Mouse (Mus musculus) liver, adult 2 months (tissue): Measurements from ENCODE around the gene Adgrl3. TPM values are rescaled to one million over a fixed set of nuclear protein-coding genes. Genes with fewer than 3 reads are reported as not detected.

Experiments used
- DNase-seq: peaks from one replicate; pipeline ENCODE4 v3.0.0-alpha.2; 2011; ENCODE audit warnings: low read depth, low spot score; ENCODE audit errors: extremely low read depth
- H3K27ac ChIP-seq: fragments of 200-500 bp; replicated peaks from 2 replicates; pipeline ENCODE4 v1.5.1; 2012; ENCODE audit warnings: low read depth, mild to moderate bottlenecking, control low read depth, inconsistent platforms, low read length; ENCODE audit not compliant: insufficient read depth
- H3K27me3 ChIP-seq: fragments of 200-500 bp; 2 replicates; pipeline ENCODE4 v1.6.1; 2012; ENCODE audit warnings: mild to moderate bottlenecking, moderate library complexity, low read length, inconsistent platforms; ENCODE audit not compliant: control insufficient read depth, insufficient read depth
- H3K36me3 ChIP-seq: fragments of 200-500 bp; 2 replicates; pipeline ENCODE4 v1.6.1; 2012; ENCODE audit warnings: low read length, inconsistent platforms; ENCODE audit not compliant: control insufficient read depth, insufficient read depth
- H3K4me1 ChIP-seq: fragments of 200-500 bp; 2 replicates; pipeline ENCODE4 v1.6.1; 2011; ENCODE audit warnings: low read length; ENCODE audit not compliant: control insufficient read depth, insufficient read depth
- H3K4me3 ChIP-seq: fragments of 200-500 bp; 2 replicates; pipeline ENCODE4 v1.5.1; 2011; ENCODE audit warnings: low read depth, mild to moderate bottlenecking, control low read depth, low read length, moderate library complexity; ENCODE audit not compliant: insufficient read depth
- H3K79me2 ChIP-seq: fragments of 200-500 bp; 2 replicates; pipeline ENCODE4 v1.6.1; 2012; ENCODE audit warnings: inconsistent platforms, mild to moderate bottlenecking, low read length, moderate library complexity; ENCODE audit not compliant: control insufficient read depth, insufficient read depth
- H3K9ac ChIP-seq: fragments of 200-500 bp; 2 replicates; pipeline ENCODE4 v1.6.1; 2012; ENCODE audit warnings: low read depth, mild to moderate bottlenecking, control low read depth, inconsistent platforms, low read length
- CTCF ChIP-seq: fragments of 200-500 bp; IDR thresholded peaks from 2 replicates; pipeline ENCODE4 v1.5.1; 2011; ENCODE audit warnings: low read depth, low read length, control low read depth
- POLR2A ChIP-seq: fragments of 200-500 bp; IDR thresholded peaks from 2 replicates; pipeline ENCODE4 v1.6.1; 2011; ENCODE audit warnings: low read length, control low read depth; ENCODE audit not compliant: insufficient read depth; ENCODE audit errors: extremely low read depth
- WGBS: fragments of 180-500 bp; shearing (Covaris S2); methylation state at CpG from one replicate; pipeline ENCODE4 v1.1.7; 2018; 5-methylcytosine and 5-hydroxymethylcytosine counted together
- polyA plus RNA-seq: library from polyadenylated mRNA; depleted of rRNA; stranded (reverse); fragments of >200 nt; gene quantifications from 2 replicates; pipeline ENCODE4 v1.2.3, GENCODE M21; 2012
- total RNA-seq: library from RNA; depleted of rRNA; stranded (reverse); fragments of >200 nt; gene quantifications from 2 replicates; pipeline ENCODE4 v1.2.3, GENCODE M21; 2014

Adgrl3 gene
- total and polyA plus RNA-seq, 2 experiments, result 0.33 to 1.0 TPM

GRCm38 (mm10) chr5:81076377-81076776 lies 56.4 kb downstream of the Adgrl3 start:
- Histone ChIP-seq H3K27ac (no peak overlapping the region), H3K4me3 (no peak overlapping the region), H3K79me2 (no peaks in the 10 kb centered on the region), H3K4me1 (no peaks in the 10 kb centered on the region), H3K9ac (no peak overlapping the region), H3K27me3 (no peaks in the 10 kb centered on the region), H3K36me3 (no peaks in the 10 kb centered on the region)
- DNase-seq, result no peak
- no peak for TF ChIP-seq CTCF
- no peak for TF ChIP-seq POLR2A
- WGBS, result 65% methylated on average over 5 of the region's 5 CpGs

- no peak overlapping the region for H3K27ac ChIP-seq
- 56% methylated on average over 7 of the region's 7 CpGs for WGBS
- TF ChIP-seq CTCF, result no peak
- no peak for TF ChIP-seq POLR2A
- no peak overlapping the region for H3K9ac ChIP-seq
- no peaks in the 10 kb centered on the region for H3K79me2 ChIP-seq
- H3K4me3 ChIP-seq, result no peak overlapping the region
- no peaks in the 10 kb centered on the region for H3K4me1 ChIP-seq
- no peaks in the 10 kb centered on the region for H3K27me3 ChIP-seq
- no peaks in the 10 kb centered on the region for H3K36me3 ChIP-seq
- DNase-seq, result no peak
Measured at GRCm38 (mm10) chr5:81077031-81077430, 57.1 kb downstream of the Adgrl3 start.

- no peak overlapping the region for H3K27ac ChIP-seq
- TF ChIP-seq POLR2A, result no peak
- no peak for TF ChIP-seq CTCF
- H3K27me3 ChIP-seq, result no peaks in the 10 kb centered on the region
- 80% methylated on average over 1 of the region's 1 CpGs for WGBS
- H3K79me2 ChIP-seq, result no peaks in the 10 kb centered on the region
- no peaks in the 10 kb centered on the region for H3K36me3 ChIP-seq
- H3K9ac ChIP-seq, result no peak overlapping the region
- H3K4me1 ChIP-seq, result no peaks in the 10 kb centered on the region
- DNase-seq, result no peak
- no peak overlapping the region for H3K4me3 ChIP-seq
Measured at GRCm38 (mm10) chr5:81077990-81078389, 58.1 kb downstream of the Adgrl3 start.

- Histone ChIP-seq H3K27me3 (no peaks in the 10 kb centered on the region), H3K9ac (no peak overlapping the region), H3K36me3 (no peaks in the 10 kb centered on the region), H3K4me3 (no peak overlapping the region), H3K4me1 (no peaks in the 10 kb centered on the region), H3K27ac (no peak overlapping the region), H3K79me2 (no peaks in the 10 kb centered on the region)
- WGBS, result 75% methylated on average over 5 of the region's 5 CpGs
- no peak for TF ChIP-seq POLR2A
- no peak for TF ChIP-seq CTCF
- no peak for DNase-seq
Measured at GRCm38 (mm10) chr5:81083698-81084360, 63.9 kb downstream of the Adgrl3 start.

- 81% methylated on average over 4 of the region's 4 CpGs for WGBS
Measured at GRCm38 (mm10) chr5:81085152-81085551, 65.2 kb downstream of the Adgrl3 start.

GRCm38 (mm10) chr5:81088667-81089066 lies 68.7 kb downstream of the Adgrl3 start:
- no peak overlapping the region for H3K27ac ChIP-seq
- no peaks in the 10 kb centered on the region for H3K79me2 ChIP-seq
- H3K9ac ChIP-seq, result no peak overlapping the region
- H3K36me3 ChIP-seq, result no peaks in the 10 kb centered on the region
- TF ChIP-seq POLR2A (no peak), CTCF (no peak)
- no peaks in the 10 kb centered on the region for H3K27me3 ChIP-seq
- 84% methylated on average over 2 of the region's 2 CpGs for WGBS
- no peak overlapping the region for H3K4me3 ChIP-seq
- DNase-seq, result no peak
- no peaks in the 10 kb centered on the region for H3K4me1 ChIP-seq

More at GRCm38 (mm10) chr5:81085152-81085551, 65.2 kb downstream of the Adgrl3 start:
- Histone ChIP-seq H3K79me2 (no peaks in the 10 kb centered on the region), H3K27ac (no peak overlapping the region), H3K4me1 (no peaks in the 10 kb centered on the region), H3K4me3 (no peak overlapping the region), H3K9ac (no peak overlapping the region), H3K27me3 (no peaks in the 10 kb centered on the region), H3K36me3 (no peaks in the 10 kb centered on the region)
- no peak for DNase-seq
- no peak for TF ChIP-seq POLR2A
- TF ChIP-seq CTCF, result no peak
